Mouse (Mus musculus) kidney, adult 9 months (tissue): ENCODE measurements around the gene Tysnd1.

Source experiments
- DNase-seq: peaks from one replicate; pipeline ENCODE4 v3.0.0; 2022

Gene Tysnd1

GRCm38 (mm10) chr10:61741873-61742272, 46.6 kb downstream of the Tysnd1 start:
- DNase-seq: no peak

GRCm38 (mm10) chr10:61742336-61742735, 47.0 kb downstream of the Tysnd1 start:
- DNase-seq: no peak

- DNase-seq: peak; percentile 34
These were observed 49.8 kb downstream of the Tysnd1 start for GRCm38 (mm10) chr10:61745133-61745532.

GRCm38 (mm10) chr10:61747302-61747701, 52.0 kb downstream of the Tysnd1 start:
- no peak for DNase-seq

- no peak for DNase-seq
These were observed 54.7 kb downstream of the Tysnd1 start for GRCm38 (mm10) chr10:61750014-61750413.

GRCm38 (mm10) chr10:61751534-61752219, 56.4 kb downstream of the Tysnd1 start:
- peak; percentile 90 for DNase-seq
